Mouse (Mus musculus) brain, embryonic 18.5 days (tissue): ENCODE measurements around the gene Rab30.
"Not testable (repeated sequence)": the region's sequence is repeated elsewhere in the genome, so short reads cannot be mapped to it uniquely, and the experiment has no call there.

Experiments used
- DNase-seq: peaks from one replicate; pipeline ENCODE4 v3.0.0-alpha.2; 2012; ENCODE audit warnings: low read depth, low spot score

The Rab30 gene

DNA sequence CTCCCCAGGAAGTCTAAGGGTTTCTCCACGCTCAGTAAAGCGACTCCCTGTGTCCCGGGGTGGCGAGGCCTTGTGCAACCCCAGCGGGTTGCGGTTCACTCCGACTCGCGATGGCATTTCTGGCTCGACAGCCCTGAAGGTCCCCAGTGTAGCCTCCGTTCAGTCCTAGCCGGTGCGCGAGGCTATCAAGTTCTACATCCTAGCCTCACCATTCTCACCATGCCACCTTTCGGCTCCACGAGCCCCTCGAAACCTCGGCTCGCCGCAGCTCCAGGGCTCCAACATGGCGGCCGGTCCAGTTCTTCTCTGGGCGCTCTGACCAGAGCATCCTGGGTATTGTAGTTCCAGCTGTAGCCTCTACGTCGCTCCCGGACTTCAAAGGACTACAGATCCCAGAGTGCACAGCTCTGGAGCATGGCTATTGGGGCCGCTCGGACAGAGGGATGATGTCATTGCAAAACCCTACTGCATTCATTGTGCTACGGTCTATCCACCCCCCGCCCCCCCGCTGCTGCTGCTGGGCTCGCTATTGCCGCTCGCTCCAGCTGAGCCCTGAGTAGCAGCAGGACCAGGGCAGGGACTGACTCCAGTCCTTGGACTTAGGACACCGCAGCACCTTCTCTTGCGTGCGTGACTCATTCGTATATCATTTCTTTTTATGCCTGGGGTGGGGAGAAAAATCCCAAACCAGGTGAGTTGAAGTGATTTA is at the start of gene Rab30:
Gene Rab30, plus strand, starts transcription at position 452 of the 709 bp plus-strand sequence.
- DNase-seq = peak; percentile 99

GRCm38 (mm10) chr7:92696395-92696794 is 45.0 kb upstream of the Rab30 start:
- no peak for DNase-seq

- no peak for DNase-seq
Observed at GRCm38 (mm10) chr7:92698770-92699169, 42.6 kb upstream of the Rab30 start.

DNA sequence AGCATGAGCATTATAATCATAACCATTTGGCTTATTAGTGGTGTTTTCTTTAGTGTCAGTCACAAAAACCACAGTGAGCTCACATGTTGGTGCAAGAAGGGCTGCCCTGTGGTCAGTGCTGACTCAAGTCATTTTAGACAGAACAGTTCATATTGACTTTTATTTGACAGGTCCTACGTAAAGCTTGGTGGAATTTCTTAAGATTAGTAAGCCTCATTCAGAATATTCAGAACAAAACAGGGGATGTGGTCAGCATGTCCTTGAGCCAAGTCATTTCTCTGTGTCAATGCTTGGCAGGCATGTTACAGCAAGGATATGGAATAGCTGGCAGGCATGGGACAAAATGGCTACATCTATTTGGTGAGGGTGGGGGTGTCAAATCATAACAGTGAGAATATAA is 37.7 kb upstream of the Rab30 start:
- no peak for DNase-seq

GRCm38 (mm10) chr7:92705534-92705933 is 35.9 kb upstream of the Rab30 start:
- no peak for DNase-seq

- DNase-seq = no peak
Observed at GRCm38 (mm10) chr7:92706711-92707110, 34.7 kb upstream of the Rab30 start.

DNA sequence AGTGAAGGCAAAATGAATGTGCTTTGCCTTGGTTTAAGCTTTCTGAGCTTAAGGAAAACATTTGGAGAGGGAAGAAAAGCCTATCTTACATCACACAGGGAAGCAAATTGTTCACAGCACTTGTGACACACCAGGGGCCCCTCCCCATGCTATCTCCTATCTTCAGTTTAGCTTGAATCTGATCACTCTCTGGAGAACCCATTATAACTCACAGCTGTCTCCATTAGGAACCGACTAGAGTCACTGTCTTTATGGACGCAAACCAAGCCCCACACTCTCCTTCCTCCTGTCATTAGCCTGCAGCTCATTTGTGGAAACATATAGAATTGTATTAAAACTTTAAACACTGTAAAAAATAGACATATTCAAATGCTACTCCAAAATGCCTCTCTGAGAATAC is 31.8 kb upstream of the Rab30 start:
- DNase-seq = no peak

DNA sequence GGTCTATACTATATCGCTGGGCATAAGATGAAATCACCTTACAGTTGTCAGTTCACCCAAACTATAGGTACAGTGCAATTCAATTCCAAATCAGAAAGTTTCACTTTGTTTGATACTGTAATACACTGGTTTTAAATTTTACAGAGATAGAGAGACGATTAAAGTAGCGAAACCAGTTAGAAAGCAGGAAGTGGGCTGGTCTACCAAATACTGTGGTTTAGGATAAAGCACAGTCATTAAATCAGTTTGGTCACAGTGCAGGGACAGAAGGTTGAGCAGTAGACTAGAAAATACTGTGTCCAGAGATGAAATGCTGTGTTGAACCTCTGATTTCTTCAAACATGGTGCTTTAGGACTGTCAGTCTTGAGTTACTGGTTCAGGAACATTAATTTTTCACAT is 29.8 kb upstream of the Rab30 start:
- no peak for DNase-seq

GRCm38 (mm10) chr7:92715055-92715454 is 26.3 kb upstream of the Rab30 start:
- DNase-seq = no peak

DNA sequence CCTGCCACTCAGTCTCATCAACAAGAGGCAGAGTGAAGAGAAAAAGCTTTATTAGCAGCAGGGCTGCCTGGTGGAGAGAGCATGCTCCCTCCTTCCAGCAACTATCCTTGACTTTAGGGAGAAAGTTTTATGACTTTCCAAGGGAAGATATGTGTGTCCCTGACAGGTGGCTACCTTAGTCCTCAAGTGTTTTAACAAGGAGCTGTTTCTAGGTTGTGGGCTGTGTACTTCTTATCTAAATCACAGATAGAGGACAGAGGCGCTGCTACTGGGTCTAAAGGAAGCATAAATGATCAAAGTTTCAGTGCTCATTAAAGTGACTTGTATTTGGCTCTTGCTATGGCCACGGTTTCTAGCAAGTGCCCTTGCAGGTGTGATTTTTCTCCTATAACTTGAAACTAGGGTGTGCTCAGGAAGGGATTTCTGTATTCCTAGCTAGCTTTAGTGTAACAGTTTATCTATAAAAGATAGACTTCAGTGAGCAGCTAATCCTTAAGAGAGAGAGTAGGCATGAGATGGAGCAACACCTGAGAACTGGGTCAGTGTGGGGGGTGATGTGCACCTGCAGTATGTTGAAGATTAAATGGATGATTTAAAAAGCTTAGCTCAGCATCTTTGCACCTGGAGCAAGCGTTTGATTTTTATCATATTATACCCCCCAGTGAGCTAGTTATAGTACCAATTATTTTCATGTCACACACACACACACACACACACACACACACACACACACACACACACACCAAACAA is 21.1 kb upstream of the Rab30 start:
- DNase-seq = no peak

DNA sequence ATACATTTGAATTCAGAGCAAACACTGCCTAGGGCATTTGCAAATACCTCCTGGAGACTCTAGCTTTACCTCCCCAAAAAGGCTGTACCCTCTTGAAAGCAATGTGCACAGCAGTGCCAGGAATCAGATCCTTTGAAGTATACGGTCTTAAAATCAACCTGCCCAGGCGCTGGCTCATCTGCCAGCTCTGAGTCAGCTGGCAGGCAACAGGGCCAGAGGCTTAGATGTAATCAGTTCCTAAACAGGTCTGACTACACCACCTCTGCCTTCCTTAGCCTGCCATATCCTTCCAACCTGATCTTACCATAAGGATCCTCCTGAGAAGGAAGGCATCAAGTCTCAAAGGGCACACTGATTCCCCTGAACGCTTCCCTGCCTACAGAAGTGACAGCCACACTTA is 17.7 kb upstream of the Rab30 start:
- no peak for DNase-seq

GRCm38 (mm10) chr7:92724261-92724660 is 17.1 kb upstream of the Rab30 start:
- no peak for DNase-seq

GRCm38 (mm10) chr7:92729583-92729982 is 11.8 kb upstream of the Rab30 start:
- not testable (repeated sequence) for DNase-seq

GRCm38 (mm10) chr7:92730465-92730864 is 10.9 kb upstream of the Rab30 start:
- DNase-seq = no peak

- DNase-seq = no peak
Observed at GRCm38 (mm10) chr7:92730959-92731358, 10.4 kb upstream of the Rab30 start.

DNA sequence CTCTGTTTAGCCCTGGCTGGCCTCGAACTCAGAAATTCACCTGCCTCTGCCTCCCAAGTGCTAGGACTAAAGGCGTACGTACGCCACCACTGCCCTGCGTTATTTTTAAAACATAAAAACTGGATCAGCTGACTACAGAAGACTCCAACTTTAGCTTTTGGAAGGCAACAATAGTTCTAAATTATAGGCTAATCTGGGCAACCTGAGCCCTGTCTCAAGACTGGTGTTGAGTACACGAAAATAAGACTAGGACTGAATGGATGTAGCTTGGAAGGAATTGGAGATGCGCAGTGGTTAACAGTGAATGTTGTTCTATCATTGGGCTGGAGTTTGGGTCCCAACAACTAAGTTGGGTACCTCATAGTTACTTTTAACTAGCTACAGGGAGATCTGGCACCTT is 9.3 kb upstream of the Rab30 start:
- DNase-seq = no peak

DNA sequence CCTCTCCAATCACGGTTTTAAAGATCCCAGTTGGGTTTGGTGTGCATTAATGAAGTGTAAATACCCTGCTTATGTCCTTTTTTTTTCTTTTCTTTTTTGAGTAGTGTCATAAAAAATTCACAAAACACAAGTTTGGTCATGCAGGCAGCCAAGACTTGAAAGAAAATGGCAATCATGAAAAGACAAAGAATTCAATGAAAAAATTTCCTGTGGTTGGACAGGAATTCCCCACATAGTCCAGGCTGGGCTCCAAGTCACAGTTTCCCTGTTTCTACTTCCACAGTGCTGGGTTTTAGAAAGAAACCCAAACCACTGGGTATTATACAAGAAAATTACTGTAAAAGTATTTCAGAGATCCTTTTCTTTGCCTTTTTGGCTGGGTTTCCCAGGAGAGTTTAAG is 3.8 kb upstream of the Rab30 start:
- DNase-seq = no peak

- DNase-seq = no peak
Observed at GRCm38 (mm10) chr7:92739956-92740355, 1.4 kb upstream of the Rab30 start.

GRCm38 (mm10) chr7:92740411-92741115 is 840 bp upstream of the Rab30 start:
- DNase-seq = no peak

- DNase-seq = no peak
Observed at GRCm38 (mm10) chr7:92741861-92742249, 452 bp downstream of the Rab30 start.

- peak; percentile 16 for DNase-seq
Observed at GRCm38 (mm10) chr7:92742341-92742741, 938 bp downstream of the Rab30 start.

GRCm38 (mm10) chr7:92742774-92743173 is 1.4 kb downstream of the Rab30 start:
- no peak for DNase-seq

DNA sequence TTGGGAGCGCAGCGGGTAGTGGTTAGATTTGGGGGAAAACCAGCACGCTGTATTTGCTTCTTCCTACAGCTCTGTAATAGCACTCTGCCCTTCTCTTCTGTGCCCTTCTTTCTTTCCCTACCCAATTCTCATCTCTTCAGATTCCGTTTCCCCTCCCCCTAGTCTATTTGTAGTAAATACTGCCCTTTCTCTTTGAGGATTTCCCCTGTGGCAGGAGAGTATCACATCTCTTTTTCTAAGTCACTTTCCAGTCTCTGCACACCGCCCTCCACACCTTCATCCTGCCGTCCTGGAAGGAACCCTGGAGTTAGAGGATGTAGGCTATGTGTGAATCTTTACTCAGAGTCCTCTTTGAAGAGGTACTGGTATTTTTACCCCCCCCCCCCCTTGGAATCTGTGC is 1.9 kb downstream of the Rab30 start:
- no peak for DNase-seq
